Mouse (Mus musculus): Measurements from ENCODE around the gene Epb41l4b. TPM values are rescaled to one million over a fixed set of nuclear protein-coding genes. Genes with fewer than 3 reads are reported as not detected.
A peak's percentile ranks its signal among the peaks of the same experiment; 100 is the strongest.

Epb41l4b gene
- polyA plus RNA-seq, 1 experiment from 2014 or later: 3.8 TPM

- H3K36me3 ChIP-seq (ENCODE audit: control insufficient read depth, insufficient read depth, low read length): no peaks in the 10 kb centered on the region
- no peaks in the 10 kb centered on the region for H3K9me3 ChIP-seq (ENCODE audit: control insufficient read depth, low read length)
- no peaks in the 10 kb centered on the region for H3K27me3 ChIP-seq (ENCODE audit: control insufficient read depth, insufficient read depth, low read length)
- H3K27ac ChIP-seq (replicated peaks; ENCODE audit: low read depth, low read length): no peak overlapping the region
- H3K4me2 ChIP-seq (ENCODE audit: low read length): no peak overlapping the region
- no peaks in the 10 kb centered on the region; the same call in 1 of the 2 replicates for H3K4me1 ChIP-seq (ENCODE audit: control insufficient read depth, insufficient read depth, low read length)
- DNase-seq (no peak), ATAC-seq (ENCODE audit: low FRiP score, low TSS enrichment) (no peak)
- WGBS: 68% methylated on average over 7 of the region's 7 CpGs
- H3K9ac ChIP-seq (replicated peaks; ENCODE audit: low read length): no peak overlapping the region
- H3K4me3 ChIP-seq (replicated peaks; ENCODE audit: low read depth, low read length): no peak overlapping the region
Observed at GRCm38 (mm10) chr4:57113472-57114216, 29.6 kb downstream of the Epb41l4b start.

DNA sequence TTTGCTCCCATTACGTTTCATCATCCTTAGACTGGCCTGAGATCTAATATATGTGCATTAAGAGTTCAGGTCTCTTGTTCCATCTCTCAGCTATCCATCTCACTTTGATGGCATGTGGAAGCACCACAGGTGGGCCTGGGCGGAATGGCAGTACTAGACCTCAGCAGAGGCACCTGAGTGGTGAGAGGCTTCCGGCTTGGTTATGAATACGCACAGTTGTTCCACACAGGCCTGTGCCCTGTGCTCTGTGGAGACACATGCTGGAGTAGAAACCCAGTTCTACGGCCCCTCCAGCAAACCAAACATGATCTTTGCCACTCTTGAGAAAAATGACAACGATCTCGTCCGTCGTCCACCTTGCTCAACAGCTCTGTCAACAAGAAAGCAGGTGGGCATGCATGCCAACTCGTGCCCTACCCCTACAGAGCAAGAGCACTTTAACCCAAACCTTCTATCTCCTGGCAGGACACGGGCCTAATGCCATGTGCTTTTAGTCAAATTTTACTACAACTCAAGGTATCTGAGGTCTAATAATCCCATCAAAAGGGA is 31.2 kb downstream of the Epb41l4b start:
- WGBS: 88% methylated on average over 11 of the region's 11 CpGs
- H3K4me1 ChIP-seq (ENCODE audit: control insufficient read depth, insufficient read depth, low read length): no peaks in the 10 kb centered on the region; the same call in 1 of the 2 replicates
- H3K4me2 ChIP-seq (ENCODE audit: low read length): no peak overlapping the region
- no peak overlapping the region for H3K4me3 ChIP-seq (replicated peaks; ENCODE audit: low read depth, low read length)
- no peaks in the 10 kb centered on the region for H3K9me3 ChIP-seq (ENCODE audit: control insufficient read depth, low read length)
- no peaks in the 10 kb centered on the region for H3K27me3 ChIP-seq (ENCODE audit: control insufficient read depth, insufficient read depth, low read length)
- no peak overlapping the region for H3K9ac ChIP-seq (replicated peaks; ENCODE audit: low read length)
- ATAC-seq (ENCODE audit: low FRiP score, low TSS enrichment) (no peak), DNase-seq (no peak)
- no peak overlapping the region for H3K27ac ChIP-seq (replicated peaks; ENCODE audit: low read depth, low read length)
- H3K36me3 ChIP-seq (ENCODE audit: control insufficient read depth, insufficient read depth, low read length): no peaks in the 10 kb centered on the region

DNA sequence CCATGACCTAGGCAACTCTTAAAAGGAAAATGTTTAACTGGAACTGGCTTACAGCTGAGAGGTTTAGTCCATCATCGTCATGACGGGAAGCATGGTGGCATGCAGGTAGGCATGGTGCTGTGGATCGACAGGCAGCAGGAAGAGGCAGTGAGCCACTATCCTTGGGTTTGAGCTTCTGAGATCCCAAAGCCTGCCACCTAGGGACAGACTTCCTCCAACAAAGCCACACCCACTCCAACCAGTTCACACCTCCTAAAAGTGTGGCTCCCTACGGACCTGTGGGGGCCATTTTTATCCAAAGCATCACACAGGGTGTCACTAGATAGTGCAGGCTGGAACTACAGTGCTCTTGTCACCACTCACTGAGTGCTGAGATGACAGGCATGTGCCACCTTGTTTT is 31.8 kb downstream of the Epb41l4b start:
- no peaks in the 10 kb centered on the region for H3K27me3 ChIP-seq (ENCODE audit: control insufficient read depth, insufficient read depth, low read length)
- no peak overlapping the region for H3K4me2 ChIP-seq (ENCODE audit: low read length)
- H3K4me3 ChIP-seq (replicated peaks; ENCODE audit: low read depth, low read length): no peak overlapping the region
- H3K4me1 ChIP-seq (ENCODE audit: control insufficient read depth, insufficient read depth, low read length): no peaks in the 10 kb centered on the region; the same call in 1 of the 2 replicates
- H3K27ac ChIP-seq (replicated peaks; ENCODE audit: low read depth, low read length): no peak overlapping the region
- H3K36me3 ChIP-seq (ENCODE audit: control insufficient read depth, insufficient read depth, low read length): no peaks in the 10 kb centered on the region
- no peak for ATAC-seq (ENCODE audit: low FRiP score, low TSS enrichment)
- DNase-seq: no peak
- H3K9ac ChIP-seq (replicated peaks; ENCODE audit: low read length): no peak overlapping the region
- WGBS: 88% methylated on average over 4 of the region's 4 CpGs
- H3K9me3 ChIP-seq (ENCODE audit: control insufficient read depth, low read length): no peaks in the 10 kb centered on the region

DNA sequence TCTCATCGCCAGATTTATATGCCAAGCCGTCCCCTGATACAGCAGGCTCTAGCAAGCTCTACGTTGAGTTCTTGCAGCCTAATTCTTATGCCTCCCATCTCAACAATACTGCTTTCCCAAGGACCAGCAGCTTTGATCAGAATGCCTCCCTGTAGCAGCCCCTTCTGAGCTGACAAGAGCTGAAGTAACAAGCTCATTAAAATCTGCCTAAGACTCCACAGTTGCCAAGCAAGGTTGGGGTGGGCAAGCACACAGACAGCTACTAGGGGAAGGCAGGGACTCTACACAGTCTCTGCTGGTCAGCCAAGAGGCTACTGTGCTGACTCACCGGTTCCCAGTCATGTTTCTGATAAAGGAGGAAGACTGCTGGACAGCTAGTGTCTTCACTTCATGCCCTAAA is 33.7 kb downstream of the Epb41l4b start:
- no peak for ATAC-seq (ENCODE audit: low FRiP score, low TSS enrichment)
- H3K4me1 ChIP-seq (ENCODE audit: control insufficient read depth, insufficient read depth, low read length): no peaks in the 10 kb centered on the region; the same call in 1 of the 2 replicates
- peak overlapping the region; percentile 32; the same call in 1 of the 2 replicates for H3K27ac ChIP-seq (replicated peaks; ENCODE audit: low read depth, low read length)
- H3K9me3 ChIP-seq (ENCODE audit: control insufficient read depth, low read length): no peaks in the 10 kb centered on the region
- H3K36me3 ChIP-seq (ENCODE audit: control insufficient read depth, insufficient read depth, low read length): no peaks in the 10 kb centered on the region
- no peak overlapping the region for H3K4me3 ChIP-seq (replicated peaks; ENCODE audit: low read depth, low read length)
- no peak overlapping the region for H3K9ac ChIP-seq (replicated peaks; ENCODE audit: low read length)
- WGBS: 48% methylated on average over 4 of the region's 4 CpGs
- DNase-seq: peak; percentile 46
- no peaks in the 10 kb centered on the region for H3K27me3 ChIP-seq (ENCODE audit: control insufficient read depth, insufficient read depth, low read length)
- H3K4me2 ChIP-seq (ENCODE audit: low read length): no peak overlapping the region

DNA sequence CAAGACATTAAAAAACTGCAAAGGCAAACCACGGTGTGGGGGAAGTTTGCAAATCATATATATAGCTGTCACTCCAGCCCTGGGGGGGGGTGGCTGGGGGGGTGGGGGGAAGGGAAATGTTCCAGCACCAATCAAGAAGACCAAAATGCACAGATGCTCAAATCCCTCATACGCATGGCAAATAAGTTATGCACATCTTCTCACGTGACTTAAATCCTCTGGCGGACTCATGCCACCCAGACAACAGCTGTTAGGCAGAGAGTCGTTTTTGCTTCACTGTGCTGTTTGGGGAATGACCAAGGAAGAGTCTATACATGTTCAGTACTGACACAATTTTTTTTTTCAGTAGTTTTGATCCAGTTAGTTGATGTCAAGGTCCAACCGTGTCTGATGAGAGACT is 37.9 kb downstream of the Epb41l4b start:
- Histone ChIP-seq H3K27ac (replicated peaks; ENCODE audit: low read depth, low read length) (no peak overlapping the region), H3K9me3 (ENCODE audit: control insufficient read depth, low read length) (no peaks in the 10 kb centered on the region), H3K4me2 (ENCODE audit: low read length) (no peak overlapping the region), H3K27me3 (ENCODE audit: control insufficient read depth, insufficient read depth, low read length) (no peaks in the 10 kb centered on the region), H3K36me3 (ENCODE audit: control insufficient read depth, insufficient read depth, low read length) (no peaks in the 10 kb centered on the region), H3K4me1 (ENCODE audit: control insufficient read depth, insufficient read depth, low read length) (no peaks in the 10 kb centered on the region; the same call in 1 of the 2 replicates), H3K4me3 (replicated peaks; ENCODE audit: low read depth, low read length) (no peak overlapping the region), H3K9ac (replicated peaks; ENCODE audit: low read length) (no peak overlapping the region)
- whole genome bisulfite sequencing: 55% methylated on average over 6 of the region's 6 CpGs
- ATAC-seq (ENCODE audit: low FRiP score, low TSS enrichment) (no peak), DNase-seq (no peak)

GRCm38 (mm10) chr4:57103830-57104229 is 39.4 kb downstream of the Epb41l4b start:
- no peaks in the 10 kb centered on the region for H3K4me1 ChIP-seq (ENCODE audit: control insufficient read depth, insufficient read depth, low read length)
- H3K4me2 ChIP-seq (ENCODE audit: low read length): no peak overlapping the region
- DNase-seq (no peak), ATAC-seq (ENCODE audit: low FRiP score, low TSS enrichment) (no peak)
- WGBS: 17% methylated on average over 4 of the region's 5 CpGs
- H3K27ac ChIP-seq (replicated peaks; ENCODE audit: low read depth, low read length): no peak overlapping the region
- H3K9ac ChIP-seq (replicated peaks; ENCODE audit: low read length): no peak overlapping the region
- no peaks in the 10 kb centered on the region for H3K9me3 ChIP-seq (ENCODE audit: control insufficient read depth, low read length)
- H3K4me3 ChIP-seq (replicated peaks; ENCODE audit: low read depth, low read length): no peak overlapping the region
- no peaks in the 10 kb centered on the region for H3K36me3 ChIP-seq (ENCODE audit: control insufficient read depth, insufficient read depth, low read length)
- H3K27me3 ChIP-seq (ENCODE audit: control insufficient read depth, insufficient read depth, low read length): no peaks in the 10 kb centered on the region

DNA sequence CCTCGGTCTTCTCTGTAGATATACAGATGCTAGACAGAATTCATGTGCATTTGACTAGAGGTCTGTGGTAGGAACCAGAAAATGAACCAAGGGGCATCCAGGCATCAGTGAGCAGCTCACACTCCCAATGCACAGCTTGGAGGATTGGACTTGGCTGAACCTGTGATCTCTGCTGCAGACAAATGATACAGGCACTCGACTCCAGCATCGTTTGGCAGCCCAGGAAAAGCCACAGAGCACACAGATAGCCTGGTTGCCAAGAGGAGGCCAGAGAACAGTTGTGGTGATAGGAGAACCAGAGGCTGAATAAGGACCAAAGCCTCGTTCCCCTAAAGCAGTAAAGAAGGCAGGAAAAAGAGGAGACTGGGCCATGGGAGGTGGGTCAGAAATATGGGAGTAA is 42.1 kb downstream of the Epb41l4b start:
- no peaks in the 10 kb centered on the region for H3K9me3 ChIP-seq (ENCODE audit: control insufficient read depth, low read length)
- no peak overlapping the region for H3K27ac ChIP-seq (replicated peaks; ENCODE audit: low read depth, low read length)
- DNase-seq (no peak), ATAC-seq (ENCODE audit: low FRiP score, low TSS enrichment) (no peak)
- WGBS: 82% methylated on average over 4 of the region's 4 CpGs
- no peaks in the 10 kb centered on the region for H3K27me3 ChIP-seq (ENCODE audit: control insufficient read depth, insufficient read depth, low read length)
- H3K4me2 ChIP-seq (ENCODE audit: low read length): no peak overlapping the region
- H3K36me3 ChIP-seq (ENCODE audit: control insufficient read depth, insufficient read depth, low read length): no peaks in the 10 kb centered on the region
- H3K9ac ChIP-seq (replicated peaks; ENCODE audit: low read length): no peak overlapping the region
- H3K4me1 ChIP-seq (ENCODE audit: control insufficient read depth, insufficient read depth, low read length): peaks cover under 1% of the 10 kb centered on the region; the same call in 1 of the 2 replicates
- no peak overlapping the region for H3K4me3 ChIP-seq (replicated peaks; ENCODE audit: low read depth, low read length)

GRCm38 (mm10) chr4:57097411-57097810 is 45.8 kb downstream of the Epb41l4b start:
- Histone ChIP-seq H3K27me3 (ENCODE audit: control insufficient read depth, insufficient read depth, low read length) (no peaks in the 10 kb centered on the region), H3K4me2 (ENCODE audit: low read length) (no peak overlapping the region), H3K9ac (replicated peaks; ENCODE audit: low read length) (no peak overlapping the region), H3K36me3 (ENCODE audit: control insufficient read depth, insufficient read depth, low read length) (no peaks in the 10 kb centered on the region), H3K4me3 (replicated peaks; ENCODE audit: low read depth, low read length) (no peak overlapping the region), H3K27ac (replicated peaks; ENCODE audit: low read depth, low read length) (no peak overlapping the region), H3K9me3 (ENCODE audit: control insufficient read depth, low read length) (no peaks in the 10 kb centered on the region), H3K4me1 (ENCODE audit: control insufficient read depth, insufficient read depth, low read length) (peaks cover 14% of the 10 kb centered on the region)
- DNase-seq (no peak), ATAC-seq (ENCODE audit: low FRiP score, low TSS enrichment) (no peak)
- 89% methylated on average over 4 of the region's 4 CpGs for WGBS

DNA sequence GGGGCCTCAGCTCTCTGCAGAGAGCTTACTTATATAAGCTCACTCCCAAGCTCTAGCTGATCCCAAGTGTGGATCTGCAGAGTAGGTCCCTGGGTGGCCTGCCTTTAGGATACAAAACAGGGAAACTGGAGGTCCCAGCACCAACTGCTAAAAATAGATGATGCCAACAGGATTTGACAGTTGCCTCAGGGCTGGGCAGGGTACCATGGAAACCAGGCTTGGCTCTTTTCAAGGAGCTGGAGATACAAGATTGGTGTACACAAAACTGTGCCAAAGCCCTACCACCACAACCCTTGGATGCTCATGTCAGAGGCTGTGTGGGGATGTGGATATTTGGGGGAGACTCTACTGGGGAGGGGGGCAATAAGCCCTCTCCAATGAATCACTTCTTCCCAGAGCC is 47.7 kb downstream of the Epb41l4b start:
- Histone ChIP-seq H3K27ac (replicated peaks; ENCODE audit: low read depth, low read length) (no peak overlapping the region), H3K9ac (replicated peaks; ENCODE audit: low read length) (no peak overlapping the region), H3K4me2 (ENCODE audit: low read length) (no peak overlapping the region), H3K4me1 (ENCODE audit: control insufficient read depth, insufficient read depth, low read length) (peaks cover 28% of the 10 kb centered on the region), H3K4me3 (replicated peaks; ENCODE audit: low read depth, low read length) (no peak overlapping the region), H3K9me3 (ENCODE audit: control insufficient read depth, low read length) (no peaks in the 10 kb centered on the region), H3K27me3 (ENCODE audit: control insufficient read depth, insufficient read depth, low read length) (no peaks in the 10 kb centered on the region), H3K36me3 (ENCODE audit: control insufficient read depth, insufficient read depth, low read length) (no peaks in the 10 kb centered on the region)
- ATAC-seq (ENCODE audit: low FRiP score, low TSS enrichment) (peak; percentile 56), DNase-seq (peak; percentile 58)
